Mouse (Mus musculus): ENCODE data around the gene Cnnm2.

DNA sequence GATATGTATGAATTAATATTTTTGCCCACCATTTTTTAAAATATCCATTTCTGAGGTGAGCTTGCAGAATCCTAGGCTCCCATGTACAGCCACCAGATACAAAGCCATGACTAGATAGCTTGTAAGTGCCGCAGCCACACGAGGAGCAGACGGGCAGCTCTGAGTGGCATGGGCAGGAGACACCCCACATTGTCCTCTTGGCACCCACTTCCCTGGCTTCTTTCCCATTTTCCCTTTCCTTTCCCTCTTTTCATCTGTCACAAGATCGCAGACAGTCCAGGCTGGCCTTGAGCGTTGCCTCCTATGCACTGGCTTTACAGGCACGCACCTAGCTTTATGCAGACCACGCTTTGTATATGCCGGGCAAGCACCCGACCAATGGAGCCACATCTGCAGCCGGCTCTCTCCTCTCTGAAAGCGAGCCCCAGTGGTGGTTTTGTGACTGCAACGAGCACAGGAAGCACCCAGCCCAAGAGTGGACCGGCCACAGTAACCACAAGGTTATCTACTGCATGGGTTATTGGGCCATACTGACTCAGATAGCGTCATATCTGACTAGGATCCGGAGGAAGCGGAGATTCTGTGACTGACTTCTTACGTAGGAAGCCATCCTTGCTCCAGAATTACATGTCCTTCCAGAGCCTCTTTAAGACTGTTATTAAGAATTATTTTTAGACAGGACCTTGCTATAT, 102.0 kb downstream of the Cnnm2 start:
- TF ChIP-seq CTCF (IDR thresholded peaks at IDR 0.05; ENCODE audit: extremely low read depth, insufficient read depth, low read length) (no peak), POLR2A (IDR thresholded peaks at IDR 0.05; ENCODE audit: extremely low read depth, insufficient read depth, low read length) (no peak)

Data from cortical plate, adult 2 months (tissue).